Mouse (Mus musculus): ENCODE measurements around the gene Lrrc52. TPM values are rescaled to one million over a fixed set of nuclear protein-coding genes. Genes with fewer than 3 reads are reported as not detected.

Gene Lrrc52
- not detected in 2 replicates for polyA plus RNA-seq (2015; fragmentation: Nextera tagmentation; extraction: Ambion mirVana)

DNA sequence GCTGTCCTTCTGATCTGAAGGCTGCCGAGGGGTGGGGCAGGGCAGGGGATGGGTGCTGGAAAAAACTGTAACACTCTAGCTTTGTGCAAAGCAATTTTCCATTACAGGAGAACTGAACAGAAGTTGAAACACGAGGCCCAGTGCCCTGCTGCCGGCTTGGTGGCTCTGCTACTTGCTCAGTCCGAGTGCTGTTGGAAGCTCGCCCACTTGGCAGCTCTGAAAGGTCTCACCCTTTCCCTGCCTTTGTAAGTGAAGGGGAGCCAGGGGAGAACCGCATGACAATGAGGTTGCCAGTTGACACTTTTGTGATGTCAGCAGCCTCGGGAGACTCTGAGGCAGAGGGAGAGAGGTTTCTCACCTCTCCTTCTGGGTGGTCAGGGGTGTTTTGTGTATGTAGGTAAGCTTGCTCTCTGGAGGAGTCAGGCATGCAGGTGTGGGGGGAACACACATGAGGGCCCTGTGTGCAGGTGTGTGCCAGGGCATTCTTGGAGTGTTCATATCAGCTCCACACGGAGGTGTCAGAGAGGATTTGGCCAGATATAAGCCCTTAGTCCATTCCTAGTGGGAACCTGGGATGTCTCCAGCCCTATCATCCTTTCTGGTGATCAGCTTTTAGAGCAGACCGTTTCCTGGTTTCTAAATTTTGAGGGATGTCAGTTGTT lies at the start of gene Lrrc52:
Lrrc52 (minus strand) TSS at position 16 of the 662 bp plus-strand sequence.
- Histone ChIP-seq H3K36me3 (ENCODE audit: control insufficient read depth, insufficient read depth, low read length) (no peaks in the 10 kb centered on the region), H3K4me1 (ENCODE audit: control insufficient read depth, insufficient read depth, low read length) (no peaks in the 10 kb centered on the region), H3K4me3 (ENCODE audit: low read depth, low read length) (no peak within 1 kb of the TSS), H3K27me3 (ENCODE audit: control insufficient read depth, insufficient read depth, low read depth, low read length) (no peaks in the 10 kb centered on the region), H3K9me3 (replicated peaks; ENCODE audit: control insufficient read depth, low read length, poor library complexity, severe bottlenecking) (no peaks in the 10 kb centered on the region), H3K4me2 (ENCODE audit: low read length) (no peak within 1 kb of the TSS), H3K9ac (ENCODE audit: low read depth, low read length) (no peak within 1 kb of the TSS), H3K27ac (ENCODE audit: low read length) (no peak within 1 kb of the TSS)
- 37% methylated on average over 9 of the region's 9 CpGs for WGBS
- peak; percentile 56; the same call in 1 of the 2 replicates for ATAC-seq

DNA sequence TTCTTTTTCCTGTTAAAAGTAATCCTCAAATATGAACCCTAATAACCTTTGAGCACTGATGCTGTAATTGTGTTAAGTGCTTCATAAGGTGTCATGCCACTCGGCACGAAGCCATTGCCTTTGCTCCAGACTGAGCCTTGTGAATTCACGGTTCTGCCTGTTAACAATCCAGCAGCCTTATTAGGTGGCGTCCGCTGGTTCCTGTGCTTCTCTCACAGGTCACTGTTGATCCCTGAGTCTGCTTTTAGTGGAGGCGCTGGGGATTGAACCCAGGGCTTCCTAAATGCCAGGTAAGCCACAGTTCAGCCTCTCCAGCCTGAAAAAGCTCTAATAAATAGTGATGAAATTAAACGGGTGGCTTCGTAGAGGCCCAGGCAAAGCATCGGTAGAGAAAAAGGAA lies 45.0 kb upstream of the Lrrc52 start:
- 82% methylated on average over 9 of the region's 9 CpGs for WGBS
- Histone ChIP-seq H3K36me3 (ENCODE audit: control insufficient read depth, insufficient read depth, low read length) (no peaks in the 10 kb centered on the region), H3K4me1 (ENCODE audit: control insufficient read depth, insufficient read depth, low read length) (0 out of 2 replicates have a peak, but pooled peaks cover 1% of the 10 kb centered on the region), H3K27me3 (ENCODE audit: control insufficient read depth, insufficient read depth, low read depth, low read length) (no peaks in the 10 kb centered on the region), H3K4me2 (ENCODE audit: low read length) (no peak overlapping the region), H3K4me3 (ENCODE audit: low read depth, low read length) (no peak overlapping the region), H3K9ac (ENCODE audit: low read depth, low read length) (no peak overlapping the region), H3K9me3 (replicated peaks; ENCODE audit: control insufficient read depth, low read length, poor library complexity, severe bottlenecking) (no peaks in the 10 kb centered on the region), H3K27ac (ENCODE audit: low read length) (no peak overlapping the region)
- ATAC-seq = no peak

DNA sequence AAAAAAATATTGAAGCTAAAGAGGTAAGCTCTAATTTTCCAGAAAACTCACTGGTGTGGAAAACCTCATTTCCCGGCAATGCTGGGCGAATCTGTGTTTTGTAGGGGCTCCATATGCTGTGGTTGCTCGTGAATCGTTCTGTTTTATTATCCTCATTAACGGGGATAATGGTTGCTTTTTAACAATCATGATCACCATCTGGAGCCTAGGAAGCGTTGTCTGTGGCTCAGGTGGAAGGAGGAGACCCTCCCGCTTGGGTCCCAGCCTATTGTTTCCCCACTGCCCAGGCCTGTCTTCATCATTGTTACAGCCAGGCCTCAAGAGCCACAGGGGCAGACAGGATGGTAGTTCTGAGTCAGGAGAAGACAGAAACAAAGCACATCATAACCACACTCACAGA lies 39.5 kb upstream of the Lrrc52 start:
- Histone ChIP-seq H3K4me2 (ENCODE audit: low read length) (no peak overlapping the region), H3K9ac (ENCODE audit: low read depth, low read length) (no peak overlapping the region), H3K4me3 (ENCODE audit: low read depth, low read length) (no peak overlapping the region), H3K27me3 (ENCODE audit: control insufficient read depth, insufficient read depth, low read depth, low read length) (no peaks in the 10 kb centered on the region), H3K27ac (ENCODE audit: low read length) (no peak overlapping the region), H3K4me1 (ENCODE audit: control insufficient read depth, insufficient read depth, low read length) (0 out of 2 replicates have a peak, but pooled peaks cover 3% of the 10 kb centered on the region), H3K9me3 (replicated peaks; ENCODE audit: control insufficient read depth, low read length, poor library complexity, severe bottlenecking) (no peaks in the 10 kb centered on the region), H3K36me3 (ENCODE audit: control insufficient read depth, insufficient read depth, low read length) (no peaks in the 10 kb centered on the region)
- 59% methylated on average over 7 of the region's 7 CpGs for WGBS
- no peak for ATAC-seq

DNA sequence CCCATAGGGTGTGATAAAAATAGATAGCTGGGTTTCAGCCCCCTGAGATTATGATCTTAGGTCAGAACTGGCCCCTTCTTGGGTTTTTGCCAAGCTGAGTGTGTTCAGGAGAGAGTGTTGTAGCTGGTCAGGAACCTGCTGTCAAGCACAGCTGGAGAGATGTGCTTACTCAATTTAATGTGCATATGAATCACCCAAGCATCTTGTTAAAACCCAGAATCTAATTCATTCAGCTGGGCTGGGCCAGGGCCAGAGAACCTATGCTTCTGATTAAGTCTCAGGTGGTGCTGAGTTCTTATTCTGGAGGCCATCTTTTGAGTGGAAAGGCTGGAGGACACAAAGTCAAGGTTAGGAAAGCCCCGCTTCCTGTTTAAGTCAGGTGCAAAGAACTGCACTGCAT lies 38.8 kb upstream of the Lrrc52 start:
- Histone ChIP-seq H3K4me2 (ENCODE audit: low read length) (no peak overlapping the region), H3K4me3 (ENCODE audit: low read depth, low read length) (no peak overlapping the region), H3K36me3 (ENCODE audit: control insufficient read depth, insufficient read depth, low read length) (no peaks in the 10 kb centered on the region), H3K4me1 (ENCODE audit: control insufficient read depth, insufficient read depth, low read length) (0 out of 2 replicates have a peak, but pooled peaks cover 3% of the 10 kb centered on the region), H3K9ac (ENCODE audit: low read depth, low read length) (no peak overlapping the region), H3K9me3 (replicated peaks; ENCODE audit: control insufficient read depth, low read length, poor library complexity, severe bottlenecking) (no peaks in the 10 kb centered on the region), H3K27ac (ENCODE audit: low read length) (no peak overlapping the region), H3K27me3 (ENCODE audit: control insufficient read depth, insufficient read depth, low read depth, low read length) (no peaks in the 10 kb centered on the region)
- ATAC-seq = no peak
- 90% methylated on average over 1 of the region's 1 CpGs for WGBS

DNA sequence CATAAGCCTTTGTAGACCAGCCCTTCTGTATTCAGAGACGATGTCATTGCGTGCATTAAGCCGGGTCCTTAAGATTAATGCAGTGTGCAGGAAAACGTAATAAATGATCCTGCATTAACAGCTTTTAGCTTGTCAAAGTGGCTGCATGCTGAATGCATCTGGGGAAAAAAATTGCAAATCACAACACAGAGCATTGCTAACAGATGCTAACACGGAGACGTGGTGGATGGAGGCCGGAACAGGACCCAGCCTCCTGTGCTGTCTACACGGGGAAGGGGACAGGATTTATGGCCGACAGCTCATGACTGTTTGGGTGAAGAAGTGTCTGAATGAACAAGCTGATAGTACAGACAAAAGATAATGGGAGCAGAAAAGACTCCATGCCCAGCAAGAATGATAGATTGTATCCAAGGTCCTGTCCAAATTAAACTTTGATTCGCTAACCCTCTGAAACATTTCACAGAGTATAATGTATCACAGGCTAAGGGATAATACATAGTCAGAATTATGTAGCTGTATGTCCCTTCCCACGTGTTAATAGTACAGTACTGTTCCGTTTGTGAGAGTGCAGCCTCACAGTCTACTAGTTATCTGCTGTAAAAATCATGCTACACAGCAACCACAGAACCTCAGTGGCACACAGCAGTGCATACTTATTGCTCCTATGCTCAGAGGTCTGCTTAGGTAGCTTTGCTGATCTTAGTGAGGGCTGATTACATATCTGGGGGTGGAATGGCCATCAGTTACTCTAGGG lies 32.7 kb upstream of the Lrrc52 start:
- no peak overlapping the region for H3K9ac ChIP-seq (ENCODE audit: low read depth, low read length)
- H3K27ac ChIP-seq (ENCODE audit: low read length) = no peak overlapping the region; the same call in 1 of the 2 replicates
- ATAC-seq = 0 out of 2 replicates have a peak, but pooled peaks have one; percentile 36
- no peaks in the 10 kb centered on the region for H3K4me1 ChIP-seq (ENCODE audit: control insufficient read depth, insufficient read depth, low read length)
- no peak overlapping the region for H3K4me3 ChIP-seq (ENCODE audit: low read depth, low read length)
- H3K27me3 ChIP-seq (ENCODE audit: control insufficient read depth, insufficient read depth, low read depth, low read length) = no peaks in the 10 kb centered on the region
- no peaks in the 10 kb centered on the region for H3K9me3 ChIP-seq (replicated peaks; ENCODE audit: control insufficient read depth, low read length, poor library complexity, severe bottlenecking)
- H3K36me3 ChIP-seq (ENCODE audit: control insufficient read depth, insufficient read depth, low read length) = no peaks in the 10 kb centered on the region
- H3K4me2 ChIP-seq (ENCODE audit: low read length) = no peak overlapping the region
- WGBS = 66% methylated on average over 12 of the region's 12 CpGs

DNA sequence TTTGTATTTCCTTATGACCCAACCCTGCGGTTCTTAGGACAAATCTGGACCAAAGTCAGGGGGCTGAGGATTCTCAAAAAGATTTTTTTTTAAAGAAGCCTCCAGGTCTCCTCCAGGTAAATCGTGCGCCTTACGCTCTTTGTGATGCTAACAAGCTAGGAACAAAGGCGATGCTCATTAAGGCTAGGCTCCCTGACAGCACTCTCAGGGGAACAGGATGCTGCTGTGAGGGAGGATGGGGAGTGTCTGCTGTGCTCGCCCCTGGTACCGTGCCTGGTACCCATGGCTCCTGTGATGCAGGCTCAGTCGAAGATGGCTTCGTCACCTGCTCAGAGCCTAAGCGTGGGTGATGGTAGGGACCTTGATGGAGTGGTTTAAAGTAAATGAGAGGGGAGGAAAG lies 31.4 kb upstream of the Lrrc52 start:
- ATAC-seq = peak; percentile 58; the same call in 1 of the 2 replicates
- Histone ChIP-seq H3K27me3 (ENCODE audit: control insufficient read depth, insufficient read depth, low read depth, low read length) (no peaks in the 10 kb centered on the region), H3K36me3 (ENCODE audit: control insufficient read depth, insufficient read depth, low read length) (no peaks in the 10 kb centered on the region), H3K4me2 (ENCODE audit: low read length) (no peak overlapping the region), H3K4me3 (ENCODE audit: low read depth, low read length) (no peak overlapping the region), H3K4me1 (ENCODE audit: control insufficient read depth, insufficient read depth, low read length) (no peaks in the 10 kb centered on the region), H3K27ac (ENCODE audit: low read length) (no peak overlapping the region), H3K9ac (ENCODE audit: low read depth, low read length) (no peak overlapping the region), H3K9me3 (replicated peaks; ENCODE audit: control insufficient read depth, low read length, poor library complexity, severe bottlenecking) (no peaks in the 10 kb centered on the region)
- WGBS = 17% methylated on average over 10 of the region's 10 CpGs

DNA sequence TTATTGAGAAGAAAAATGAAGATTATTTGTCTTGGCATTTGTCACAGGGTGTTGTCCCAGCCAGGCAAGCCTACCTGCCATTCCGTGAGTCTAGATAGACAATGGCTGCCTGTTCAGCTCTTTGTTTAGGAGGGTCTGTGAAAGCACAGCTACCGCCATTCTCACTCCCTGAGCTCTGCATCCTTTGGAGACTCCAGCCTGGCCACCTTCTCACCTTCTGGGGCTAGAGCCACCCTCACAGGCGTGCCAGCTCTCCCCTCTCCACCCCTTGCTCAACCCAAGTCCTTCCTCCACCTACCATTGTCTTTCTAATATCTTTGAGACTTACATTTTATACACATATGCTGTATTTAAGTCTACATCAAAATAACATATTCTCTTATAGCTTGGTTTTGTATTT lies 31.0 kb upstream of the Lrrc52 start:
- WGBS = 42% methylated on average over 3 of the region's 3 CpGs
- Histone ChIP-seq H3K4me2 (ENCODE audit: low read length) (no peak overlapping the region), H3K27ac (ENCODE audit: low read length) (no peak overlapping the region), H3K9me3 (replicated peaks; ENCODE audit: control insufficient read depth, low read length, poor library complexity, severe bottlenecking) (no peaks in the 10 kb centered on the region), H3K36me3 (ENCODE audit: control insufficient read depth, insufficient read depth, low read length) (no peaks in the 10 kb centered on the region), H3K27me3 (ENCODE audit: control insufficient read depth, insufficient read depth, low read depth, low read length) (no peaks in the 10 kb centered on the region), H3K4me3 (ENCODE audit: low read depth, low read length) (no peak overlapping the region), H3K9ac (ENCODE audit: low read depth, low read length) (no peak overlapping the region), H3K4me1 (ENCODE audit: control insufficient read depth, insufficient read depth, low read length) (no peaks in the 10 kb centered on the region)
- no peak for ATAC-seq

DNA sequence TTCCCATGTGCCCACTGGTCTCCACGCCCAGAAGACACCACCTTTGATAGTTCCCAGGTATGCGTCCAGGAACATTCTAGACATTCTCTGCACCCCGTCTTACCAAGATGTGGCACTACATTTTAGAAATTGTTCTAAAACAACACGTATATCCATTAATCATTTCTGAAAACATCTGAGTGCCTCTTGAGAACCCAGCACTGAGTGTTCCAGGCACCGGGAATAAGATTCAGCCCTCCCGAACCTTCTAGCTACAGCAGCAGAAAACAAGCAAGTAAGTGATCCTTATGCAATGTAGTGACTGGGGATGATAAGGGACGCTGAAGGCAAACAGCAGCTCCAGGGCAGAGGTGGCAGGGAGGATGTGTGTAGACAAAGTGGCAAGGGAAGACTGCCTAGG lies 24.9 kb upstream of the Lrrc52 start:
- 93% methylated on average over 7 of the region's 7 CpGs for WGBS
- no peaks in the 10 kb centered on the region for H3K9me3 ChIP-seq (replicated peaks; ENCODE audit: control insufficient read depth, low read length, poor library complexity, severe bottlenecking)
- no peak overlapping the region for H3K4me2 ChIP-seq (ENCODE audit: low read length)
- no peaks in the 10 kb centered on the region for H3K27me3 ChIP-seq (ENCODE audit: control insufficient read depth, insufficient read depth, low read depth, low read length)
- no peaks in the 10 kb centered on the region for H3K36me3 ChIP-seq (ENCODE audit: control insufficient read depth, insufficient read depth, low read length)
- H3K27ac ChIP-seq (ENCODE audit: low read length) = no peak overlapping the region
- no peaks in the 10 kb centered on the region for H3K4me1 ChIP-seq (ENCODE audit: control insufficient read depth, insufficient read depth, low read length)
- no peak overlapping the region for H3K4me3 ChIP-seq (ENCODE audit: low read depth, low read length)
- no peak overlapping the region for H3K9ac ChIP-seq (ENCODE audit: low read depth, low read length)
- no peak for ATAC-seq

DNA sequence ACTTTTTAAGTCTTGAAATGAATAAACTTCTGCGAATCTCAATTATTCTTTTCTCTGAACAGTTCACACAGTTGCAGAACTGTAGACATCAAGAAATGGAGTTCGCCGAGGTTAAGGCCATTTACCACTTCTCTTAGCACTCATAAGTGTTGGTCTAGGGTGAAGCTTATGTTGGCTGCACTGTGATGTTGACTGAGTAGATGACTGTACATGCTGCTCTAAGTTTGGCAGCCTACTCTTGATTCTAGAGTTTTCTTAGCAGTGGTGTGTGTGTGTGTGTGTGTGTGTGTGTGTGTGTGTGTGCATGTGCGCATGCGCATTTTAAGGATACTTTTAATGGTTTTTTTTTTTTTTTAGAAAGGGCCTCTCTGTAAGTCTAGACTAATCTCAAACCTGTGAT lies 21.4 kb upstream of the Lrrc52 start:
- no peak overlapping the region for H3K4me3 ChIP-seq (ENCODE audit: low read depth, low read length)
- no peak overlapping the region for H3K9ac ChIP-seq (ENCODE audit: low read depth, low read length)
- ATAC-seq = no peak
- no peaks in the 10 kb centered on the region for H3K27me3 ChIP-seq (ENCODE audit: control insufficient read depth, insufficient read depth, low read depth, low read length)
- H3K27ac ChIP-seq (ENCODE audit: low read length) = no peak overlapping the region
- no peaks in the 10 kb centered on the region for H3K36me3 ChIP-seq (ENCODE audit: control insufficient read depth, insufficient read depth, low read length)
- WGBS = 91% methylated on average over 5 of the region's 5 CpGs
- no peaks in the 10 kb centered on the region for H3K4me1 ChIP-seq (ENCODE audit: control insufficient read depth, insufficient read depth, low read length)
- H3K4me2 ChIP-seq (ENCODE audit: low read length) = no peak overlapping the region
- no peaks in the 10 kb centered on the region for H3K9me3 ChIP-seq (replicated peaks; ENCODE audit: control insufficient read depth, low read length, poor library complexity, severe bottlenecking)

Measured in midbrain, embryonic 16.5 days (tissue).